Mouse (Mus musculus): ENCODE measurements at regions not wholly inside any gene's neighbourhood (a gene's known extent, or its start where the extent isn't known, plus 50 kb on each side); places are given as distances from the start of the nearest gene placed in this dataset.

DNA sequence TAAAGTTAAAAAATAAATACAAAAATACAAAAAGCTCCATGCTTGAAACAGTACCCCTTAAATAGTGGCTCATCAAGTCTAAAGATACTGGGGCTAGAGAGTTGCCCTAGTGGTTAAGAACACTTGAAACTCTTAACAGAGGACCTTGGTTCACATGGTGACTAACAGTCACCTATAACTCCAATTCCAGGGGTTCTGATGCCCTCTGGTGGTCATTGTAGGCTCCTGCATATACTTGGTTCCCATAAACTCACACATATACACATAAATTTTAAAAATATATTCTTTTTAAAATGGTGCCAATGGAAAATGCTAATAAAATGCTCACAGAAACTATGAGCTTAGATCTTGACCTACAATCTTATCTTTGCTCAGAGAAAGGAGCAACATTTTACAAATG, 286.4 kb downstream of the Pdcd6ip start:
- TF ChIP-seq CTCF (IDR thresholded peaks at IDR 0.05; ENCODE audit: borderline replicate concordance, extremely low read depth, insufficient read depth, insufficient read length) (no peak), POLR2A (IDR thresholded peaks at IDR 0.05; ENCODE audit: borderline replicate concordance, extremely low read depth, insufficient read depth, insufficient read length, poor library complexity, severe bottlenecking) (no peak)
